Mouse (Mus musculus) heart, postnatal 0 days (tissue): ENCODE measurements around the gene Gm35549.
"Not testable (repeated sequence)": the region's sequence is repeated elsewhere in the genome, so short reads cannot be mapped to it uniquely, and the experiment has no call there.

Experiments used
- CTCF ChIP-seq: IDR thresholded peaks from 2 replicates; pipeline ENCODE4 v1.5.1; 2016; ENCODE audit warnings: antibody characterized with exemption, control low read depth, low read depth
- EP300 ChIP-seq: IDR thresholded peaks from 2 replicates; pipeline ENCODE4 v1.6.1; 2016; ENCODE audit warnings: antibody characterized with exemption, low read depth

DNA sequence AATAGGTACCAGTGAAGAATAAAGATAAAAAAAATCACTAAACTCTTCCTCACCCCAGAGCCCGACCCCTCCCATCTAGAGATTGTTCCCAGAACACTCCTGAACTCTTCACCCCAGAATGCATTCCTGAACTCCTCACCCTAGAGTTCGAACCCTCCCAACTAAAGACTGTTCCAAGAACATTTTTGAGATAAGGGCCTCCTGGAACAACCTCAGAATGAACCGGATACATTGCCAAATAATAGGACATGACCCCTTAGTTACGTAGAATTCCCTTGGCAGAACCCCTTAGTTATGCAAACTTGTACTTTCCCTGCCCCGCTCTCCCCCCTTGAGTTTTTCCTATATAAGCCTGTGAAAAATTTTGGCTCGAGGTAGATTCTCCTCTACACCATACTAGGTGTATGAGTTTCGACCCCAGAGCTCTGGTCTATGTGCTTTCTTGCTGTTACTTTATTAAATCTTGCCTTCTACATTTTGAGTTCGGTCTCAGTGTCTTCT lies 4.0 kb upstream of the Gm35549 start:
- not testable (repeated sequence) for TF ChIP-seq CTCF, EP300
